ENCODE assay signal across 9 mouse cellular contexts in the genomic region with DNA sequence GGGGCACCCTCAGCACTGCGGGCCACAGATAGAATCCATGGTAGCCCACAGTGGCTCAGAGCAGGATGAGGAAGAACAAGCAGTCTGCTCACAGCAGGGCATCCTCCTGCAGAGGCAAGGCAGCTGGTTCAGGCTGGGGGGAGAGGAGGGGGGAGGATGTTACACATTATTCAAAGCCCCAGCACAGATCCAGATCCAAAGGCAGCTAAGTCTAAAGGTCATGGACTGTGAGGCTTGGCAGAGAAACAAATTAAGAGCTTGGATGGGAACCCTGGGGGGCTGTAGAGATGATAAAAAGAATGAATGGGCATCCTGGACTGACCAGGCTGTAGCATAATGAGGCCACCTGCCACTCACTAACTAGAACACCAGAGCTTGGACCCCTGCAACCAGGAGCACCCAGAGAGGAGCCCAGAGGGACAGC. TPM values are rescaled to one million over a fixed set of nuclear protein-coding genes. Genes with fewer than 3 reads are reported as not detected.
DNase-seq lines count a peak whose midpoint lies in the region; ATAC-seq lines count a peak whose summit lies in the region.
"Had no signal": no experiment of that assay in that cellular context is flagged by ENCODE, and none has a peak within 500 bp of the region (broad histone marks: within the 10 kb centered on the region; RNA-seq: fewer than 3 reads in every experiment).

No protein-coding gene starts in this region.

- H3K27ac ChIP-seq in forebrain, embryonic 13.5 days, result 0 out of 2 replicates have a peak overlapping the region, but pooled peaks have one; percentile 31
- peak overlapping the region; percentile 34 for H3K27ac ChIP-seq in kidney, embryonic 15.5 days
- no peak overlapping the region for H3K27ac ChIP-seq in neural tube, embryonic 12.5 days

- DNase-seq in embryo, embryonic 10 days (ENCODE audit: low spot score), result peak; percentile 17
- no peak for DNase-seq in embryo, embryonic 11 days
- DNase-seq in gastrocnemius, postnatal 14 days, result no peak
- no peak for DNase-seq in heart, adult 9 months (ENCODE audit: low spot score in 2 of 2)

- no peak overlapping the region for H3K4me2 ChIP-seq in forebrain, embryonic 13.5 days
- no peak overlapping the region for H3K4me2 ChIP-seq in kidney, embryonic 15.5 days
- H3K4me2 ChIP-seq in neural tube, embryonic 12.5 days (replicated peaks), result 0 out of 2 replicates have a peak overlapping the region, but pooled peaks have one; percentile 14

- 46% methylated on average over 1 of the region's 1 CpGs for WGBS in forebrain, embryonic 13.5 days
- WGBS in kidney, embryonic 15.5 days, result 74% methylated on average over 1 of the region's 1 CpGs
- WGBS in neural tube, embryonic 12.5 days, result 38% methylated on average over 1 of the region's 1 CpGs

- peak; percentile 55; the same call in 1 of the 2 replicates for ATAC-seq in forebrain, embryonic 13.5 days
- ATAC-seq in kidney, embryonic 15.5 days (replicated peaks; ENCODE audit: low FRiP score), result no peak
- peak; percentile 30; the same call in 1 of the 2 replicates for ATAC-seq in neural tube, embryonic 12.5 days (ENCODE audit: low FRiP score, low read depth)
- no peak for ATAC-seq in erythroid progenitor cell, adult 5-6 weeks (replicated peaks; ENCODE audit: low FRiP score, poor library complexity, severe bottlenecking)

- no peaks in the 10 kb centered on the region for H3K27me3 ChIP-seq in forebrain, embryonic 13.5 days
- no peaks in the 10 kb centered on the region for H3K27me3 ChIP-seq in kidney, embryonic 15.5 days
- H3K27me3 ChIP-seq in neural tube, embryonic 12.5 days (replicated peaks), result no peaks in the 10 kb centered on the region

- intact Hi-C loops in gastrocnemius, postnatal 14 days (cut with DNase I; ENCODE audit: low total_unique reads), result no loop called here

- H3K9me3 ChIP-seq in forebrain, embryonic 13.5 days (replicated peaks), result no peaks in the 10 kb centered on the region
- H3K9me3 ChIP-seq in kidney, embryonic 15.5 days (replicated peaks), result no peaks in the 10 kb centered on the region
- no peaks in the 10 kb centered on the region for H3K9me3 ChIP-seq in neural tube, embryonic 12.5 days

- peaks cover 51% of the 10 kb centered on the region for H3K4me1 ChIP-seq in forebrain, embryonic 13.5 days
- peaks cover 66% of the 10 kb centered on the region for H3K4me1 ChIP-seq in kidney, embryonic 15.5 days
- H3K4me1 ChIP-seq in neural tube, embryonic 12.5 days, result peaks cover 38% of the 10 kb centered on the region

- no peak overlapping the region for H3K4me3 ChIP-seq in forebrain, embryonic 13.5 days
- H3K4me3 ChIP-seq in kidney, embryonic 15.5 days (replicated peaks), result no peak overlapping the region
- H3K4me3 ChIP-seq in neural tube, embryonic 12.5 days, result no peak overlapping the region
- H3K4me3 ChIP-seq: erythroblast, embryonic 14.5 days had no signal

- no peak overlapping the region for H3K9ac ChIP-seq in forebrain, embryonic 13.5 days
- no peak overlapping the region for H3K9ac ChIP-seq in kidney, embryonic 15.5 days
- H3K9ac ChIP-seq in neural tube, embryonic 12.5 days, result no peak overlapping the region

- no peaks in the 10 kb centered on the region for H3K36me3 ChIP-seq in forebrain, embryonic 13.5 days (ENCODE audit: poor library complexity, severe bottlenecking)
- H3K36me3 ChIP-seq in kidney, embryonic 15.5 days, result no peaks in the 10 kb centered on the region
- no peaks in the 10 kb centered on the region for H3K36me3 ChIP-seq in neural tube, embryonic 12.5 days

RNA-seq across cellular contexts. Expression of a gene that starts 28.7 kb away (rescaled TPM):
- 6.5 and 8.4 TPM in 2 replicates for polyA plus RNA-seq in forebrain, embryonic 13.5 days (2015; fragmentation: Nextera tagmentation; extraction: Ambion mirVana)
- polyA plus RNA-seq in kidney, embryonic 15.5 days (2015; fragmentation: Nextera tagmentation; extraction: Ambion mirVana), result 11.0 and 12.9 TPM in 2 replicates
- 11.0 and 12.1 TPM in 2 replicates for polyA plus RNA-seq in neural tube, embryonic 12.5 days (2016; fragmentation: Nextera tagmentation; extraction: Ambion mirVana)
- total RNA-seq in gastrocnemius, postnatal 14 days (2021), result 1 to 10 TPM; 8.3 to 8.7 TPM
- 5.4 TPM in 1 of 2 replicates, not detected in the other for total RNA-seq in erythroid progenitor cell, adult 5-6 weeks (2015; ENCODE audit: low replicate concordance)
- total RNA-seq in erythroid progenitor cell, adult 5-6 weeks (2017; ENCODE audit: low replicate concordance), result 0.39 and 2.2 TPM in 2 replicates
- polyA plus RNA-seq: erythroblast, embryonic 14.5 days had no signal

Comparison
In these comparisons a context has a peak if more than half of its experiments do, and no peak if none do; other contexts are left out.
1. ATAC-seq: peak in forebrain, embryonic 13.5 days (single experiment) and neural tube, embryonic 12.5 days (single experiment); none in kidney, embryonic 15.5 days (single experiment) and erythroid progenitor cell, adult 5-6 weeks (single experiment).